Mouse (Mus musculus) mature B cell (primary cell): ENCODE results near the gene Sf3b1.
"Not testable (repeated sequence)": the region's sequence is repeated elsewhere in the genome, so short reads cannot be mapped to it uniquely, and the experiment has no call there.

Experiments used
- in situ Hi-C: fragments of 300-500 bp; cut with MboI; formaldehyde crosslinking; loops from 2 replicates; pipeline ENCODE4 v1.14.3; 2019

Gene Sf3b1

DNA sequence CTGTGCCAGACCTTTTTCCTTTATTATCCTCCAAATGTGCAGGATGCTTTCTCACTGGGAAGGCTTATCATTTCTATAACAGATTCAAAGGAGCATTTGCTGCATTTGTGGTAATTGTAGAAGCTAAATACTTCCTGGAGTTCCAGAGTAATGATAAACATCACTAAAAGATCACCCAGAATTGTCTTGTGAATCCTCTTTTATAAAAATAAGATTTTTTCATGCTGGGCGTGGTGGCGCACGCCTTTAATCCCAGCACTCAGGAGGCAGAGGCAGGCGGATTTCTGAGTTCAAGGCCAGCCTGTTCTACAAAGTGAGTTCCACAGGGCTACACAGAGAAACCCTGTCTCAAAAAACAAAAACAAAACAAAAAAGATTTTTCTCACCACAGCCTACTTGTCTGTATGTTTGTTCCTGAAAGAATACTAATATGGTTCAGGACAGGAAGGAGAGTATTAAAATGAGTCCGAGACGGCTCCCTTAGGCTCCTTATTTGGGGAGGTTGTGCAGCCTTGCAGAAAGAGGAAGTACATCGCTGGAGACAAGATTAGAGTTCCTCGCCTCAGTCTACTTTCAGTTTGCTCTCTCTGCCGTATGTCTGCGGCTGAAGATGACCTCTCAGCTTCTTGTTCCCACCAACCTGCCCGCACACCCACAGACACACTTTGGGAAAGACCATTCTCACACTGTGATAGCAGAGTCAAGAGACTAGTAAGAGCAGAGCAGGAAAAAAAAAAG is 1.4 kb upstream of the Sf3b1 start:
- in situ Hi-C loops = no loop called here

DNA sequence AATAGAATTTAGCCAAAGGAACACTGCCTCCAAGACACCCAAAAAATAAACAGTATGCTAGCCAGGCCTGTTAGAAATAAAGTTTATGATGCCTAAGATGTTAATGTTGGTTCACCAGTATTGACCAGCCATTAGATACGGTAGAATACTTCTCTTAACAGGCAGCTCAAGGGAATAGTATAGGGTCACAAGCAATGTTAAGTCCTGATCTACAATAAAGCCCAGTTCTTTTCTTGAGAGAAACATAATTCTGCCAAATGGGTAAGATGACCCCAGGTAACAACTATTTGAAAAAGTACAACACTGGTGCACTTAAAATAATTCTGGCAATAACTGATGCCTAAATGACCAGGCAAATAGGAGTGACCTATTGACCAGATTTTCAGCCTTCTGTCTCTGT is 685 bp upstream of the Sf3b1 start:
- in situ Hi-C loops = no loop called here

DNA sequence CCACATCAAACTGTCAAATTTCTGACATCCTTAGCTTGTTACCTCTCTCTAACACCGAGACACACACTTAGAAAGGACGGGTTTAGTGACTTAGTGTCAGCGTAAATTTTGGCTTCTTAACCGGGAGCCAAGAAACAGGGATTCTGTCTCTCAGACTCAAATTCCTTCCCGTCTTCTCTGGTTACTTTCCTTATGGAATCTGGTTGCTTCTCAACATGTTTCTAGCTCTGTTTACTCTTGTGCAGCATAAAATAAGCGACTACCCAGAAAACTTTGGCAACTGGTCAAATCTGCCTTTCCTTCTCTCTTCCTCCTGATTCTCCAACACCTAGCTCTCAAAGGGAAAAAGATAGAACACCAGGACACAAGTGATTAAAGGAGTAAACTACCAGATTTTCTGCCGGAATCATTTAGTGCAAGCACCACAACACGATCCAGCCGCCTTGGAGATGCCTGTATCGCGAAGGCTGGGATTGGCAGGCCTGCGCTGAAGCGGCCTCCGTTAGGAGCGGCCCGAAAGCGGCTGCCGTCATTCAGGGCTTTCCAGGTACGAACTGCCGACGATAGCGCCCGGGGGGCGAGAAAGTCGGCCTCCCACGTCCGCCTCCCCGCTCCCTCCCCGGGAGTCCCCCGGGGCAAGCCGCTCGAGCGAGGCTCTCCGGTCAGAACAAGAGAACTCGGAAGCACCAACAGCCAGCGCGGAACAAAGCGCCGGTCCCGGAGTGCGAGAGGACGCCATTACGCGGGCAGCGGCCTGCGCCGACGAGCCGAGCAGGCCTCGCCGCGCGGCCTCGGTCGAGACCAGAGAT is 633 bp downstream of the Sf3b1 start:
- in situ Hi-C loops = no loop called here

DNA sequence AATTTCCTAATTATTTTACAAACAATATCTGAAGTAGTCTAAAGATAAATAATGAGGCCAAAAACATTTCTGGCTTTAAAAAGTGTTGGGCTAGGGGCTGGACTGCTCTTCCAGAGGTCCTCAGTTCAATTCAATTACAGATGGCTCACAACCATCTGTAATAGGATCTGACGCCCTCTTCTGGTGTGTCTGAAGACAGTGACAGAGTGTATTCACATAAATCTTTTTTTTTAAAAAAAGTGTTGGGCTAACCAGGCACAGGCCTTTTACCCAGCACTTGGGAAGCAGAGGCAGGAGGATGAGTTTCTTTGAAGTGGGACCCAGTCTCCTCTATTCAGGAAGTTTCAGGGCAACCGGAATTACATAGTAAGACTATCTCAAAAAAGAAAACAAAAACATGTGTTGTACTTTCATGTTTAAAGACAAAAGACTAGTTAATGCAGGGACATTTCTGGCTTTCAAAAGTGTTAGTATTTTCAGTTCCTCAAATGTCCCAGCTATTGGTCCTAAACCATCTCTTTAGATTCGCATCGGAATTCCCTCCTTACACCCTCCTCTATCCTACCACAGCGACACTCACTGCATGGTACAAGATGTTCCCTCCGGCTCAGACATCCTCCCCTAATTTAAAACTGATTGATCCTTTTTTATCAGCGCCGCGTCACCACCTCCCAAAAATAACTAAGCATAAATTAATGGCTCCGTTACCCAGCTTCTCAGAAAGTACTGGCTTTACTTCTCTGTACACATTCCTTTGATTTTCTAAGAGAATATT is 1.4 kb downstream of the Sf3b1 start:
- in situ Hi-C loops = no loop called here

DNA sequence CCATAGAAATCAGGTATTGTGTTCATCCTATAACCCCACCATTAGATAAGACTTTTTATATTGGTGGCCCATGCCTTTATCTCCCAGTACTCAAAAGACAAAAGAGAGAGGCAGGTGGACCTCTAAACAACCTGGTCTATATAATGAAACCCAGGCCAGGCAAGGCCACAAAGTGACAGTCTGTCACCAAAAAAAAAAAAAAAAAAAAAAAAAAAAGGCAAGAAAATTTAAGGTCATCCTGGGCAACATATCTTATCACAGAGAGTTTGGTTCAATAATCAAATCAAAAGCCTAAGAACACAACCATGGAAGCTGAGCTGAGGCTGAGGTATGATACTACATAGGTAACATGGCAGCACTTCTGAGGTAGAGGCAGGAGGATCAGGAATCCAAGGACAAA is 5.4 kb downstream of the Sf3b1 start:
- in situ Hi-C loops = no loop called here

DNA sequence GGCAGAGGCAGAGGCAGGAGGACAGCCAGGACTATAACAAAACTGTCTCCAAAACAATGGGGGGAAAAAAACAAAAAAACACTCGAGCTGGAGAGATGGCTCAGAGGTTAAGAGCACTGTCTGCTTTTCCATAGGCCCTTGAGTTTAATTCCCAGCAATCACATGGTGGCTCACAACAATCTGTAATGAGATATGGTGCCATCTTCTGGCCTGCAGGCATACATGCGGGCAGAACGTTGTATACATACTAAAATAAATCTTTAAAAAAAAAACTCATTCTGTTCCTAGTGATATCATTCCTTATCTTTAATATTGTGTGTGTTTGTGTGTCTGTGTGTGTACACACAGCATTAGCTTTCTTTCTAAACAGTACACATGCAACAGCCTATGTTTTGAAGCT is 14.8 kb downstream of the Sf3b1 start:
- in situ Hi-C loops = no loop called here

DNA sequence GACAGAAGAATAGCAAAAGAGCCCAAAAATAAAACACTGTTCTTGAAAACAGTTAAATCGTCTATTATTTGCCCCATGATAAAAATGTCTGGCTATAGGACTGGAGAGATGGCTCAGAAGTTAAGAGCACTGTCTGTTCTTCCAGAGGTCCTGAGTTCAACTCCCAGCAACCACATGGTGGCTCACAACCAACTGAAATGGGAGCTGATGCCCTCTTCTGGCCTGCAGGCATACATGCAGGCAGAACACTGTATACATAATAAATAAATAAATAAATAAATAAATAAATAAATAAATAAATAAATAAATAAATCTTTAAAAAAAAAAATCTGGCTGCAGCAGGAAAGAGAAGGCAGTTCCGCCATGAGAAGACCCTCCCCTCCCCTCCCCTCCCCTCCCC is 19.0 kb downstream of the Sf3b1 start:
- in situ Hi-C loops = not testable (repeated sequence)

DNA sequence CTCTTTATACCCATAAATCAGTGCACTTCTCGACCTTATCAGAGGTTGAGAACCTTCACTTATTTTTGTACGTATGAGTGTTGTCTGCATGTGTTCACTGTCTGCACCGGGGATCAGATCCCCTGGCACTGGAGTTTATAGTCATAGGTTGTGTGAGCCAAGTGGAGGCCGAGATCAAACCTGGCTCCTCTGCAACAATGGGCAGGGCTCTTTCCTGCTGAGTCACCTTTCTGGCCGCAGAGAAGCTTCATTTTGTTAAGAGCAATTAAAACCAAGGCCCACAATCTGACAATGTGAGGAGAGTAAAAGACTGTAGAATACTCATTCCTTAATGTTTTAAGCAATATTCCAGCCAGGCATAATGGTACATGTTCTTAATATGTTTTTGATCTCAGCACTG is 33.7 kb downstream of the Sf3b1 start:
- in situ Hi-C loops = no loop called here

DNA sequence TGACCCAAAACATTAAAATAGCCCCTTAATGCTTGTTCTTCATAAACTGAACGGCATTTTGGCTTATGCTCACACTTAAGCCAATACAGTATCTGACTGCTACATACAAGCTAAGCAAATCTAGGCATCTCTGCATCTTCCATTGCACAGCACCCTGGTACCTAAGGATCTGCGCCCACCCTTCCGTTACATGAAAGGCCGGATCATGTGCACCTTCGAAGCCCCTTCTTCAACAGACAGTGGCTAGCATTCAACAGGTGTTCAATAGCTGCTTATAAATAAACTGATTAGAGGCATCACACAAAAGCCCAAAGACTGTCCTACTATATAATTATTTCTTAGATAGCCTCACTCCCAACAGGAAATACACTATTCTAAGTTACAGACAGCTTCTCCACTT is 41.0 kb downstream of the Sf3b1 start:
- in situ Hi-C loops = no loop called here

DNA sequence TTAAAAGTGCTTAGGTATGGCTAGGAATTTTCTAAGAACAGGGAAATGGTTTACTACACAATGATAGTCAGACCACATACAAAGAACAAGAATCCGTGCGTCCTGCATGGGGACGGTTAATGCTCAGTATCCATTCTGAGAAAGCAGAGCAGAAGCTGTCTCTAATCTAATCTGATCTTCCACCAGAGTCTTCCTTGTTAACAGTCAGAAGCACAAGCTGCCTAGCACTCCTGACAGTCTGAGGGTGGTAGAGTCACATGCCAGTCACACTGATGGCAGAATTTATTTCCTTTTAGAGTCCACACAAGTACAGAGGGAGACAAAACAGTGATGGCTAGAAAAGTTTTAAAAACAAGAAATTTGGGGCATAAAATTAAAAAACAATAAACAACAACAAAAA is 41.5 kb downstream of the Sf3b1 start:
- in situ Hi-C loops = no loop called here

DNA sequence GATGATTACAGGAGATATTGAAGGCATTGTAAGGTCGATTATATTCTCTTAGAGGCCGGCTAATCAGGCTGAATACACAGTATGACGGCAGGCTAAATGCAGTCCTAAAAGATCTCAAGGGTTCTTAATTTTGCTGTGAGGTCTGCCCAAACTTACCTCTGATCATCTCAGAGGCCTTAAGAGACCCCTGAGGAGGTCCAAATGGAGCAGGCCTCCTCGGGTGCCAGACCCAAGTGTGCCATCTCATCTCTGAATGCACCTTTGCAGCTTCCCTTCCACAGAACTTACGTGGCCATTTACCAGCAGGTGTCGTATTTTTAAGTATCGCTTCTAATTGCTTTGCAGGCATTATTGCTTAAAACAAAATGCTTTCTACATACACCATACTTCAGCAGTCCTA is 43.1 kb downstream of the Sf3b1 start:
- in situ Hi-C loops = no loop called here

DNA sequence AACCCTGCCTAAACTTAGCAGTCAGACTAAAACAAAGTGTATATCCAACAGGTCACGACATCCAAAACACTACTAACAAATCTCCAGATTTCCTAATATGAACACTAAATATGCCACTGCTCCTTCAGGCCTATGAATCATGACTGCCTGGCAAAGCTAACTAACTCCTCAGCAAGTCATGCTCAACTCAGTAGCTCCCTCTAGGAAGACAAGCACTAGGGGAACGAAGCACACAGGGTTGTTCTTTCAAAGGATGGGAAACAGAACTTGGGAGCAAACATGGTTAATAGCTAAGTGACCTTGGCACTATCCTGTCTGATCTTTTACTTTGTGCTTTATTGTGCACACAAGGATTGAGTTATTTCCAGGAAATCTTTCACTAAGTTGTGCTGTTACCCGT is 43.9 kb downstream of the Sf3b1 start:
- in situ Hi-C loops = no loop called here

DNA sequence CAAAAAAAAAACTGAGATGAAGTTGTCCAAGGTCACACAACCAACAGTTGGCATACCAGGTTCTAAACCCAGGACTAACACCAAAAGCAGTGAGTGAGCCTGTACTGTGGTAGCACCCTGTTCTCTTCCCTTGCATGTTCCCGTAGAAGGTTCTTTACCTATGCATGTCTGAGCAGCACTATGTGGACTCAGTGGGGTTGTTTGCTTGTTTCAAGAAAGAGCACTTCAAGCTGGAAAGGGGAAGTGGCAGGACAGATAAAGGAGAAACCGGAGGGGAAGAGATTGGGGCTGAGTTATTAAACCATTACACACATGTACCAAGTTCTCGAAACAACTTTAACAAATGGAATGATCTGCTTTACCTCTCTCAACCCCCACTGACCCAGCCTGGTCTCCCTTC is 44.6 kb downstream of the Sf3b1 start:
- in situ Hi-C loops = no loop called here

DNA sequence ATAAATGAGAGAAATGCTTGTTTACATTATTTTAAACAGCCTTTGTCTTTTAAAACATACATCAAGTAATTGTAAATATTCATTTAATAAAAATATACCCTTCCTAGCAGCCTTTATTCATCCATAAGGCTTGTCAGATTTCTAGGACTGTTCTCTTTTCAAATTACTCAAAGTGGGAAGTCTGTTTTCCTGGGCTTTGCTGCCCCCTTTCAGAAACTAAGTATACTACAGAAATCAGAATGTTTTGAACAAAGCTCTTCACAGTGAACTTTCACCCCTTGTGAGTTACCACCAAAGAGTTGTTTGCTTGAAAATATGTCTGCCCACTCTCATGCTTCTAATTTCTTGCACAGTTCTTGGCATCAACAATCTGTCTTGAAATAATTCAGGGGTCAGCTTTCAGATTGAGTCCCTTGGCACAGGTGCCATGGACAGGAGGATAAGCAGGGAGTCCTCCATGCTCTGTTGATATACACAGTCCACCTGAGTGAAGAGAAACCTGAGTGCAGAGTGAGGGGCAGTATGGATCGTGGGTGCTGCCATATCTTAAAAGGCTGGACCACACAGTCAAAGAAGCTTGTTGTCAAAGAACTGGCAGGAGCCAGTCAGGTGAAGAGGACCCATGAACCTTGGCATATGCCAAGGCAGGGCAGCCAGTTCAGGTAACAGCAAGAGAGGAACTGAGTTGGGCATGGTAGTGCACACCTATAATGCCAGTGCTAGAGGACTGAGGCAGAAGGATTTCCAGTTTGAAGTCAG is 47.9 kb downstream of the Sf3b1 start:
- in situ Hi-C loops = no loop called here

DNA sequence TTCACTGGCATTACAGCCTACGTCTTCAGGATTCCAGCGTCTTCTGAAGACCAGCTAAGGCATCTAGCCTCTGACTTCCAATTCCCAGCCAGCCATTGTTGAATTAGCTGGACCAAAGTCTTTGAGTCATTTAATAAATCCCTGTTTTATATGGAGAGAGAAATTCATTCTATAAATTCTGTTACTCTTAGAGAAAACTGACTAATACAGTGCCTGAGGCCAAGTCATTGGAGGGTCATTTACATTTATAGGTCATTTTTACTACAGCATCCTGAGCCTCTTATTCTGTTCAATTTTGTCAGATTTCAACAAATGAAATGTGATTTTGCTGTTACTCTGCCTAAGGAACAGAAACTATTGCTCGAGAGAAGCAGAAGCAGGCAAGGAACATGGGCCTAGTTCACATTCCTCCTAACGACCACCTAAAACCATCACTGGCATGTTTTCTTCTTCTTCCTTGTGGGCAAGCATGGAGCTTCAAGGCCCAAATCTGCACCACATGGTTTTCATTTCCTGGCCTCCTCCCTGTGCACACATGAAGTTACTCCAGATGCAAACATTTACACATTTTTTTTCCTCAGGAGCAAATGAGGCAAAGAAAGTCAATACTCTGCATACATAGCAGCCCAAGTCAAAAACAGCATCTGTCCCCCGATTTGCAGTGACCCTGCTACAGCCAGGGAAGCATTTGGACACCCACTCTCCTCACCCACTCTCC is 55.4 kb downstream of the Sf3b1 start:
- in situ Hi-C loops = no loop called here

DNA sequence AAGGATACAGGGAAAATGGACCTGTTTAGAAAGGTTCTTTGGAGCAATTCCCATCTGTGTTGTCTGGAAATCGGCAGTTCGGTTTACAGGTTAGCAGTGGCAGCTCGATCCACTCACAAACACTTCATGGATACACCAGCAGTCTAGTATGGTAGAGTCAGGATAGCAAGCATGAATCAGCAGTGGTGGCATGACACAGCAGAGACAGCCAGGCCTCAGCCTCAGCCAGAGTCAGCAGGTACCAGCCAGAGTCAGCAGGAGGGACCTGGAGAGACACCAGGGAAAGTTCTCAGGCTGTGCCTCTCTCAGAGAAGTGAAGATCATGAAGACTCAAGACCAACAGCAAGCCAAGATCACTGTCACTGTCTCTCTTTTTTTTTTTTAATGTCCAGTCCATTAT is 60.4 kb downstream of the Sf3b1 start:
- in situ Hi-C loops = no loop called here

DNA sequence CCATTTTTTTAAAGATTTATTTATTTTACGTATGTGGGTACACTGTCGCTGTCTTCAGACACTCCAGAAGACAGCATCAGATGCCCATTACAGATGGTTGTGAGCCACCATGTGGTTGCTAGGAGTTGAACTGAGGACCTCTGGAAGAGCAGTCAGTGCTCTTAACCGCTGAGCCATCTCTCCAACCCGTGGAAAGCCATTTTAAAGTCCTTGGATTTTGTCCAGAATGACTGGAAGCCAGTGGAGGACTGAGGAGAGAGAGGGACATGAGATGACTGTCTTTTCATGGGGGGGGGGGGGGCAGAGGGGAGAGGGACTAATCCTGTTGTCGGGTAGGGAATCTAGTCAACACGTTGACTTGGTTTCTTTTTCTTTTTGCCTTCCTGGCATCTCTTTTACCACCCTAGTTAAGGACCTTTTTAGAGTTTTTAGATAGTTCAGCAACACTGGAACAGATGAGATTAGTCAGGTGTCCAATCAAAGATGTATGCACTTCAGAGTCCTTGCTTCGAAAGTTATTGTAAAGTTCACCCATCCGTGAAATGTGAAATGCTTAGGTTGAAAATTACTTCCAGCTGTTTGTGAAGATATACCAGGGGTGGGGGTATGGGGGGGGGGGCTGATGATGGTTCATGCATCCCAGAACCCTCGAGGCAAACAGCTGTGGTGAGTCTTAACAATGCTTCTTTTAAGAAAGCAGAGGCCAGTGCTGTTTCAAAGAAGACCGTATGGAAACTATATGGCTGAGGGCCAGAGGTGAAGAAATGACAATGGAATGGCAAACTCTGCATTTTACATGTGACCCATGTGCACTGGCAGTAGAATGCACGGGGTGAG is 61.9 kb downstream of the Sf3b1 start:
- in situ Hi-C loops = no loop called here

DNA sequence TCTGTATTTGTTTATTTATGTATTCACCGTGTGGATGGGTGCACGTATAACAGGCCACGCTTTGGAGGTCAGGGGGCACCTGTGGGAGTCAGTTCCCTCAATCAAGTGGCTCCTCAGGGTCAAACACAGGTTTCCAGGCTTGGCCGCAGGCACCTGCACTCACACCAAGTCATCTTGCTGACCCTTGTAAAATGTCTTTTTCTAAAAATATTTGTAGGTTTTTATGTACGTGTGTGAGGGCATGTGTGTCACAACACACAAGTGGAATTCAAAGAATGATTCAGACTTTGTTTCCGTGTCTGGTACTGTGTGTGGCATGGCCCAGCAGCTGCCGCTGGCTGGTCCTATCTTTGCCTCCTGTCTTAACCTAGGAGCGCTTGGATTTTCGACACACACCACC is 65.6 kb downstream of the Sf3b1 start:
- in situ Hi-C loops = no loop called here

DNA sequence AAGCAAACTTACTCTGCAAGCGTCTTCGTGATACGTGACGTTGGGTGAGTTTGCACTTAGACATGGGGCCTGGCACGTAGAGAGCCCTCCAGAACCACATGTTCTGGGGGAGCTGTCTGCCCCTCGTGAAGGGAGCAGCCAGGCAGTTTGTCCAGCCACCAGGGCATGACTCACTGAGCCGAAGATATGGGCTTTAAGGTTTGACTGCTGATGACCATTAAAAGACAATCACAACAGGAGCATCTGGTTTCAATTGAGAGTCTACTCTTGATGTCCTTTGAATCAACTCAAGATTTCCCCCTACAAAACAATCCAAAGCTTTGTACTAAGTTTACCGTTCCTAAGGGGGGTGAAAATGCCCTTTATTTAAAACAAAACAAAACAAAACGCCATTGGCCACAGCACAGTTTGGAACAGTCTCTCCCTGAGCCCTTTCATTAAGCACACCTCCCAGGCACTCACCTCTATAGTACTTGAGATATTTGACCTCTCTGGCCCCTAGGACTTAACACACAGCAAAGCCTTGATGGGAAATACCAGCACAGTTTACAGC is 66.6 kb downstream of the Sf3b1 start:
- in situ Hi-C loops = no loop called here

DNA sequence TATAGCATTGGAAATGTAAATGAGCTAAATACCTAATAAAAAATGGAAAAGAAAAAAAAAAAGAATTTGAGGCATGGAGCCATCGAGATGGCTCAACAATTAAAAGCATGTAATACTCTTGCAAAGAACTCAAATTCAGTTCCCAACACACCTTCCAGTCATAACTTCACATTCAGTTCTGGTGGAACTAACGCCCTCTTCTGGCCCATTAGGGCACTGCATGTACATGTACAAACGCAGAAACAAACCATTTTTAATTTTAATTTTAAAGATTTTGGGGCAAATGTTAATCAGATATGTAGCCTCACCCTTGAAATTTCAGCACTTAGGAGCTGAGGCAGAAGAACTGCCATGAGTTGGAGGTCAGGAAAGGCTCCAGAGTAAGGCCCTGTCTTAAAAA is 68.8 kb downstream of the Sf3b1 start:
- in situ Hi-C loops = no loop called here
